Mouse (Mus musculus) hindbrain, embryonic 16.5 days (tissue): ENCODE measurements around the gene Lrrc47. TPM values are rescaled to one million over a fixed set of nuclear protein-coding genes. Genes with fewer than 3 reads are reported as not detected.

Source experiments
- ATAC-seq: fragments of 200-750 bp; cut with Nextera tagmentation; 2 replicates; pipeline ENCODE4 v1.8.0; 2017; ENCODE audit warnings: moderate TSS enrichment, moderate library complexity
- H3K27ac ChIP-seq: fragments of 300-500 bp; sonication (generic); 2 replicates; pipeline ENCODE4 v1.5.1; 2014; ENCODE audit warnings: low read depth, mild to moderate bottlenecking, control low read depth, low read length, moderate library complexity
- H3K27me3 ChIP-seq: fragments of 300-500 bp; sonication (generic); replicated peaks from 2 replicates; pipeline ENCODE4 v1.6.1; 2014; ENCODE audit warnings: low read length; ENCODE audit not compliant: control insufficient read depth, insufficient read depth
- H3K36me3 ChIP-seq: fragments of 300-500 bp; sonication (generic); 2 replicates; pipeline ENCODE4 v1.6.1; 2014; ENCODE audit warnings: mild to moderate bottlenecking, low read length, moderate library complexity, mixed read lengths; ENCODE audit not compliant: control insufficient read depth, insufficient read depth
- H3K4me1 ChIP-seq: fragments of 300-500 bp; sonication (generic); 2 replicates; pipeline ENCODE4 v1.6.1; 2014; ENCODE audit warnings: low read depth, low read length; ENCODE audit not compliant: control insufficient read depth, insufficient read depth
- H3K4me2 ChIP-seq: fragments of 300-500 bp; sonication (generic); 2 replicates; pipeline ENCODE4 v1.6.1; 2014; ENCODE audit warnings: mild to moderate bottlenecking, low read length, control low read depth, moderate library complexity
- H3K4me3 ChIP-seq: fragments of 300-500 bp; sonication (generic); 2 replicates; pipeline ENCODE4 v1.5.1; 2014; ENCODE audit warnings: mild to moderate bottlenecking, low read length, control low read depth, moderate library complexity
- H3K9ac ChIP-seq: fragments of 300-500 bp; sonication (generic); 2 replicates; pipeline ENCODE4 v1.6.1; 2014; ENCODE audit warnings: low read depth, mild to moderate bottlenecking, control low read depth, low read length, moderate library complexity
- H3K9me3 ChIP-seq: fragments of 300-500 bp; sonication (generic); 2 replicates; pipeline ENCODE4 v1.6.1; 2014; ENCODE audit warnings: mild to moderate bottlenecking, low read length, moderate library complexity; ENCODE audit not compliant: control insufficient read depth
- WGBS: fragments of 180-500 bp; shearing (Covaris S2); extraction: QIAGEN DNeasy Blood & Tissue Kit; methylation state at CpG from one replicate; pipeline ENCODE4 v1.1.7; 2014; 5-methylcytosine and 5-hydroxymethylcytosine counted together
- polyA plus RNA-seq: library from polyadenylated mRNA; unstranded; fragments of >200 nt; fragmentation: Nextera tagmentation; extraction: Ambion mirVana; gene quantifications from 2 replicates; pipeline ENCODE4 v1.2.1, GENCODE M21; 2015

Gene Lrrc47
- polyA plus RNA-seq, 1 experiment from 2014 or later, result 12.8 TPM

DNA sequence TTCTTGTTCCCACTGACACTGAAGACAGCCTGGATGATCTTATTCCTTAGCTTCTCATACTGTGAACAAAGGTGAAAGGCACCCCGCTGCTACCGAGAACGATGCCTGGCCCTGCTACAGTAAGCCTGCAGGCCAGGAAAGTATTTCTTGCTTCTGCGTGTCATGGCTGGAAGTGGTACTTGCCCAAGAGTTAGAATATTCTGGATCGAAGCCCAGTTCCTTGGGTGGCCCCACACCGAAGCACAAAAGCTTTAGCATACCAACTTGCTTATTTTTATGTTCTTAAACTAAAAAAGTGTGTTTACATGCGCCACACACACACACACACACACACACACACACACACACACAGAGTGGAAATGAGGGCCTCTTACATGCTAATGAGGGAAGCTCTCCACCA, 16.5 kb downstream of the Lrrc47 start:
- Histone ChIP-seq H3K36me3 (no peaks in the 10 kb centered on the region), H3K4me1 (peaks cover 13% of the 10 kb centered on the region), H3K27me3 (peaks cover 5% of the 10 kb centered on the region; the same call in 1 of the 2 replicates), H3K27ac (no peak overlapping the region), H3K4me2 (no peak overlapping the region), H3K9ac (no peak overlapping the region), H3K4me3 (no peak overlapping the region), H3K9me3 (no peaks in the 10 kb centered on the region)
- WGBS, result 81% methylated on average over 7 of the region's 7 CpGs
- ATAC-seq, result no peak

DNA sequence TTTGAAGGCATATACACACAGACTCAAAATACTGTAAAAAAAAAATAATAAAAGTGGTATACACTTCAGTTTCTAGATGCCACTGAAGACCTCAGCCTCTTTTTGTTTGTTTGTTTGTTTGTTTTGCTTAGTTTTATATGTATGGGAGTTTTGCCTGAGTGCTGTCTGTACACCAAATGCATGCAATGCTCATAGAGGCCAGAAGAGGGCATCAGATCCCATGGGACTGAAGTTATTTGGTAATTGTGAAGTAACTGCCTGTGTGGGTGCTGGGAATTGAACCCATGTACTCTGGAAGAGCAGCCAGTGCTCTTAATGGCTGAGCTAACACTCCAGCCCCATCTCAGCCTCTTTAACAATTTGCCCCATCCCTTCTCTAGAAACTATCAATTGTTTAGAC, 17.1 kb downstream of the Lrrc47 start:
- no peak for ATAC-seq
- Histone ChIP-seq H3K4me1 (peaks cover 13% of the 10 kb centered on the region), H3K27me3 (peaks cover 5% of the 10 kb centered on the region; the same call in 1 of the 2 replicates)

DNA sequence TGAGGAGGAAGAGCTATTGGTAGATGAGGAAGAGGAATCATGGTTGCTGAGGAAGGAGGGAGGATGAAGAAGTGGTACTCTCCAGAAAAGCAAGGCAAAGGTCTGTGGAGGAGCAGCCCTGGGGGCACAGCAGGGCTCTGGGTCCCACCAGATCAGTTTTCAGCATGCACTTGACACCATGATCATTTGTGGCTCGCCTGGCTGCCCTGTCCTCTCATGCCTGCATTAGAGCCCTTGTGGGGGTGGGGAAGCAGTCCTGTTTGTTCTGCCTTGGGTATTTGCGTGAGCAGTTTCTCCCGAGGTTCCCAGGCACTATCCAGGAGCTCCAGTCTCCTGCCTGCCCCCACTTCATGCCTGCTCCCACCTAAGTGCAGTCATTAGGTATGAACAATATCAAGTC, 25.6 kb downstream of the Lrrc47 start:
- no peak overlapping the region for H3K4me3 ChIP-seq
- 85% methylated on average over 2 of the region's 3 CpGs for WGBS
- no peak for ATAC-seq
- H3K27me3 ChIP-seq, result no peaks in the 10 kb centered on the region
- no peaks in the 10 kb centered on the region for H3K36me3 ChIP-seq
- H3K4me1 ChIP-seq, result no peaks in the 10 kb centered on the region
- no peak overlapping the region for H3K9ac ChIP-seq
- H3K9me3 ChIP-seq, result no peaks in the 10 kb centered on the region
- H3K27ac ChIP-seq, result no peak overlapping the region
- no peak overlapping the region for H3K4me2 ChIP-seq

More for the DNA sequence above, 17.1 kb downstream of the Lrrc47 start:
- Histone ChIP-seq H3K36me3 (no peaks in the 10 kb centered on the region), H3K4me2 (no peak overlapping the region), H3K27ac (no peak overlapping the region), H3K9me3 (no peaks in the 10 kb centered on the region), H3K9ac (no peak overlapping the region), H3K4me3 (no peak overlapping the region)

DNA sequence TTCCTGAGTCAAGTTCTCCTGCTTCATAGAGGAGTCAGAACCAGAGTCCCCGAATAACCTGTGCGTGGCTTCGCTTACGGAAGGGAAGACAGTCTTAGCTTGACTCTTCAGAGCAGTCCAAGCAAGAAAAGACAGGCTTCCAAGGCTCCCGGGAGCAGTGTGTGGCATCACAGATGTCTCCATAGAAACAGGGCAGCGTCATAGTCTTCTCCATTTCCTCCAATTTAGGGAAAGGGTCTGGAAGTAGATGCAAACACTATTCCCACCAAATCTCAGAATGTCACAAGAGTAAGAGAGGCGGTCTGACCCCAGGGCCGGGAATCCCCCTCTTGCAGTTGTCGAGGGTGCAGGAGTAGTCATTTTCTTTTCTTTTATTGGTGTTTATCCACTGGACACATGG, 31.0 kb downstream of the Lrrc47 start, which contains the start of gene Ccdc27:
Gene Ccdc27 (minus strand): TSS at position 101 of the 400 bp plus-strand sequence.
- no peak within 1 kb of the TSS for H3K9ac ChIP-seq
- H3K4me3 ChIP-seq, result no peak within 1 kb of the TSS
- no peaks in the 10 kb centered on the region for H3K9me3 ChIP-seq
- H3K4me1 ChIP-seq, result no peaks in the 10 kb centered on the region
- H3K27ac ChIP-seq, result no peak within 1 kb of the TSS
- no peak for ATAC-seq
- H3K36me3 ChIP-seq, result no peaks in the 10 kb centered on the region
- H3K27me3 ChIP-seq, result no peaks in the 10 kb centered on the region
- H3K4me2 ChIP-seq, result no peak within 1 kb of the TSS
- WGBS, result 87% methylated on average over 9 of the region's 9 CpGs

DNA sequence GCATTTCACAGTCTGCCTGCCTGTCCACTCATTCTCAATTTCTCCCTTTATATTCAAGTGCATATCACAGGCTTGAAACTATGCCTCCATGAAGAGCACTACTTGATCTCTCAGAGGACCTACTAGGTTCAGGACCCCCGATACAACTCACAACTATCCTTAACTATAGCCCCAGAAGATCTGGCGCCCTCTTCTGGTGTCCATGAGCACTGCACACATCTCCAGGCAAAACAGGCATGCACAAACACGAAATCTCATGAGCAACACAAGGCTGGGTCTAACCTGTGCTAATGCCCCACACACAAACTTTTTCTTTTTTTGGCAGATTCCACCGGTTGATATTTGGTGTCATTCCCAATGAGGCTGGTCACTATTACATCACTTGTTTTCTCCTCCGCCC, 34.3 kb downstream of the Lrrc47 start:
- no peaks in the 10 kb centered on the region for H3K9me3 ChIP-seq
- ATAC-seq, result no peak
- H3K27ac ChIP-seq, result no peak overlapping the region
- H3K36me3 ChIP-seq, result no peaks in the 10 kb centered on the region
- H3K4me2 ChIP-seq, result no peak overlapping the region
- no peaks in the 10 kb centered on the region for H3K4me1 ChIP-seq
- no peaks in the 10 kb centered on the region for H3K27me3 ChIP-seq
- H3K4me3 ChIP-seq, result no peak overlapping the region
- H3K9ac ChIP-seq, result no peak overlapping the region
- WGBS, result 69% methylated on average over 5 of the region's 5 CpGs

DNA sequence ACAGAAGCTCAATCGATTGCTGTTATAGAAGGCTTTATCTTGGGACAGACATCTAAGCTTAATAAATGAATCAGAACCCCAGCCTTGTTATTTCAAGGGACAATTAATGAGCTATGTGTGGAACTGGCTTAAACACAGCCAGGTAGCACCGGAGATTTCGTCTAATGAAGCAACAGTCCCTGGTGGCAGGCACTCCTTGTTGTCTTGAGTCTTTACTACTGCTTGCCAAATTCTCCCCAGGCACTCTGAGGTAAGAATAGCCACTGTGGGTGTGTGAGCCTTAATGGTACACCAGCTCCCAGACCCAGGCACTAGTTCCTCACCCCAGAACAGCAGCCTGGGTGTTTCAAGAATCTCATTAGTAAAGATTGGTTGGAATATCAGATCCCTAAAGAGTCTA, 39.9 kb downstream of the Lrrc47 start:
- no peaks in the 10 kb centered on the region for H3K9me3 ChIP-seq
- 78% methylated on average over 3 of the region's 3 CpGs for WGBS

DNA sequence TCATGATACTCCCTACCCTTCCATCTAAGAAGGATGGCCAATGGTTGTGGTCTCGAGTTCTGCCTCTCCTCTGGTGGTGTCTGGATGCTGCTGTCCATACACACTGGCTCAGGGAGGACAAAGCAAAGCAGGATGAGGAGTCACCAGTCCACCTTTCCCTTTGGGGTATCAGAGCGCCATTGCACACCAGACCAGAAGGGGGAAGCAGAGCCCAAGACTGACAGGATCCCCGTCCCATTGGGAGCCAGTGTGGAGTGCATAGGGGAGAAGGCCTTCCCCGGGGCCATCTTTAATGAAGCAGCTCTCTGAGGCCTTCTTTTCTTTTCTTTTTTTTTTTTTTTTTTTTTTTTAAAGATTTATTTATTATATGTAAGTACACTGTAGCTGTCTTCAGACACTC, 41.5 kb downstream of the Lrrc47 start:
- Histone ChIP-seq H3K9me3 (no peaks in the 10 kb centered on the region), H3K4me2 (no peak overlapping the region), H3K36me3 (no peaks in the 10 kb centered on the region), H3K27me3 (no peaks in the 10 kb centered on the region), H3K4me3 (no peak overlapping the region), H3K27ac (no peak overlapping the region), H3K4me1 (no peaks in the 10 kb centered on the region), H3K9ac (no peak overlapping the region)
- no peak for ATAC-seq
- 64% methylated on average over 4 of the region's 4 CpGs for WGBS

More for the DNA sequence above, 39.9 kb downstream of the Lrrc47 start:
- Histone ChIP-seq H3K27me3 (no peaks in the 10 kb centered on the region), H3K27ac (no peak overlapping the region), H3K4me1 (no peaks in the 10 kb centered on the region), H3K9ac (no peak overlapping the region), H3K36me3 (no peaks in the 10 kb centered on the region), H3K4me2 (no peak overlapping the region), H3K4me3 (no peak overlapping the region)
- ATAC-seq, result no peak

DNA sequence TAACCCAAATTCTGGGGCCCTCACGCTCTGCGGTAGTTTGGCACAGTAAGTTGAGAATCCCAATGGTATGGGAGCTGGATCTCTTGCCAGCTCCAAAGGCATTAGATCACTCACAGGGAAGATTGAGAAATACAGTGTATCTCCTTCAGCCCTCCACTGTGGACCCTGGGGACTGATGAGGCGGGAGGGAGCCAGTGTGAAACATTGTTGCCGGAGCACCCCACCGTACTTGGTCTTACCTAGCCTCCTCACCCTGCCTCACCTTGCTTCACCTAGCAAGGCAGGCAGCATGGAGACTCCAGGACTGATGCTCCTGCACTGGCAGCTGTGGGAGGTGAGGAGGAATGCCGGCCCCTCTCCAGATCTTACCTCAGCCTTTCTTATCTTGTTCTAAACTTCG, 44.0 kb downstream of the Lrrc47 start:
- ATAC-seq, result no peak
- no peaks in the 10 kb centered on the region for H3K4me1 ChIP-seq
- no peak overlapping the region for H3K9ac ChIP-seq
- no peak overlapping the region for H3K4me3 ChIP-seq
- H3K4me2 ChIP-seq, result no peak overlapping the region
- H3K36me3 ChIP-seq, result no peaks in the 10 kb centered on the region
- H3K27ac ChIP-seq, result no peak overlapping the region
- no peaks in the 10 kb centered on the region; the same call in 1 of the 2 replicates for H3K27me3 ChIP-seq
- 84% methylated on average over 7 of the region's 7 CpGs for WGBS
- no peaks in the 10 kb centered on the region for H3K9me3 ChIP-seq

DNA sequence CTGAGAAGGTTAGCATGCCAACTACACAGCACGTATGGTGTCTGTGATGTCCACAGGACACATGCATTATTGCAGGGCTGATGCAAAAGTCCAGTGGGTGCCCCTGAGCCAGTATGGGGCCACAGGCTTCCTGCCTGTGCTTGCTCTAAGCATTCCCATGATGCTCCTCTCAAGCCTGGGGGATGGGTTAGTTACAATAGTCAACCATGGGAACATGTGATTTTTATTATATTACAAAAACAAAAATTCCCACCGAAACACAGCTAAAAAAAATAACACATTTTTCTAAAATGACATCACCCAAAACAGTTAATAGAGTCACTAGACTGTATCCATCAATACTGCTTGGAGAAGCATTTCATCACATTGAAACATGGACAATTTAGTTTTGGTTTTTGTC, 44.5 kb downstream of the Lrrc47 start:
- 74% methylated on average over 2 of the region's 2 CpGs for WGBS

DNA sequence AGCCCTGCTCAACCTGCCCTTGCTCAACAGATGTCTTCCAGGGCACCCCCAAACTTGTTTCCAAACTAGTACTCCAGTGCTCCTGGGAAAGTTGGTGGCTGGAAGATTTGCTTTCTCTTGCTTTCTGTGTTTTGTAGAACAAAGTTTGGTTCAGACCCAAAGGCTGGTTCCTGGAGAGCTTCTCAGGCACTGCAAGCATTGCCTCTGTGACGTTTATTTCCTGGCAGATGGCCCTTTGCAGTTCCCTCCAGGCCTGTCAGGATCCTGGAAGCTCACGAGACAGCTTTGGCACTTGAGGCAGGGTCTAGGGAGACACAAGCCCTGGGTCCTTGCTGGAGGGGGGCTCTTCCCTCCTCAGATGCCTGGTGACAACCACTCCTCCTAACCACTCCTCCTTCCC, 45.1 kb downstream of the Lrrc47 start:
- no peak overlapping the region for H3K9ac ChIP-seq
- ATAC-seq, result no peak
- H3K9me3 ChIP-seq, result no peaks in the 10 kb centered on the region
- no peaks in the 10 kb centered on the region for H3K36me3 ChIP-seq
- 39% methylated on average over 2 of the region's 2 CpGs for WGBS
- no peaks in the 10 kb centered on the region; the same call in 1 of the 2 replicates for H3K27me3 ChIP-seq
- H3K27ac ChIP-seq, result no peak overlapping the region
- H3K4me3 ChIP-seq, result no peak overlapping the region
- no peak overlapping the region for H3K4me2 ChIP-seq
- H3K4me1 ChIP-seq, result no peaks in the 10 kb centered on the region

More for the DNA sequence above, 44.5 kb downstream of the Lrrc47 start:
- no peaks in the 10 kb centered on the region for H3K9me3 ChIP-seq
- no peaks in the 10 kb centered on the region; the same call in 1 of the 2 replicates for H3K27me3 ChIP-seq
- no peak for ATAC-seq
- no peaks in the 10 kb centered on the region for H3K4me1 ChIP-seq
- no peak overlapping the region for H3K4me2 ChIP-seq
- no peaks in the 10 kb centered on the region for H3K36me3 ChIP-seq
- no peak overlapping the region for H3K4me3 ChIP-seq
- no peak overlapping the region for H3K27ac ChIP-seq
- H3K9ac ChIP-seq, result no peak overlapping the region
